Mouse (Mus musculus) kidney, adult 9 months (tissue): ENCODE results near the gene Rufy3.

ENCODE experiments used
- DNase-seq: peaks from one replicate; pipeline ENCODE4 v3.0.0; 2022

The Rufy3 gene

DNA sequence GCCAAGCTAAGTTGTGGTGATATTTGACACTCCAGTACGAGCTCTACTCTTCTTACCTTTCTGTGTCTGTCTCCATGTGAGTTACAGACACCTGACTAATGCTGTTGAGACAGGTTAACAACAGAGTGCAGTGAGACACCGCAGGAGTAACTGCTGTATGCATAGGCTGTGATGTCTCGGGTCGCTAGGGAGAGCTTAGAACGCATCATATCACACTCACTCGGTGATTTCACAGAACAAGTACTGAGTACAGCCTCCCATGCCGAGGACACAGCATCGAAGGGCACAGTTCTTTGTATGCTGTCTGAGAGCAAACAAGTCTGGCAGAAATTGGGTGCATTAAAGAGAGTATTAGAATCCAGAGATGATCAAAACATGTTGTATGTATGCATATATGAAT, 65.1 kb downstream of the Rufy3 start:
- DNase-seq = no peak

DNA sequence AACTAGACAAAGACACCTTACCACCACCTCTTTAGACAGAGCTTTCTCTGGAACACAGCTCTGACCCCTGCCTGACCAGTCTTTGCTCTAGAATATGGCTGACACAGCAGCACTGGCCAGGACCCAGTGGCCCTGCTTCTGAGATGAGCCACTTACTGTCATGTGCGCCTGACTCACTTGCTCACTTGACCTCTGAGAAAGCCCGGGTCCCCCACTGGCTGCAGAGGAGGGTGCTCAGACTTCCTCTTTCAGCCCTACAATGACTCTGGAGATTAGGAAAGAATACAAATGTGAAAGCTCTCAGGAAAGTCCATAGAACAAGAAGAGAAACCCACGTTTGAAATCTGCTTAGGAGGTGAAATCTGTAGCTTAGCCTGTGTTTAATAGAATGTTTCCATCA, 66.0 kb downstream of the Rufy3 start:
- peak; percentile 61 for DNase-seq

DNA sequence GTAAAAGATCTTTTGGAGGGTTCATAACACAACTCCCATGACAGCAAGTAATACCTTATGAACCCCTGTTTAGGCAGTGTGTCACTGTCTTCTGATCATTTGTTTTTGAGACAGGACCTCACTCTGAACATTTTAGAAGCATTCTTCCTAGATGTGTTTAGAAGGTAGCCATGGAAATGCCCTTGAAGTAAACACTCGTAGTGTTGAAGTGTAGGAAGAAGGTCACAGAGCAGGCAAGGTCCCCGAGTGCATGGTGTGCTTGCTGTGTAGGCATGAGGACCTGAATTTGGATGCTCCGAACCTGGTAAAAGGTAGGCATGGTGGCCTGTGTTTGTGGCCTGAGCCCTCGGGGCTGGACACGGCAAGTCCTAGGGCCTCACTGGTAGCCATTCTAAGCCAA, 66.7 kb downstream of the Rufy3 start:
- DNase-seq = no peak

DNA sequence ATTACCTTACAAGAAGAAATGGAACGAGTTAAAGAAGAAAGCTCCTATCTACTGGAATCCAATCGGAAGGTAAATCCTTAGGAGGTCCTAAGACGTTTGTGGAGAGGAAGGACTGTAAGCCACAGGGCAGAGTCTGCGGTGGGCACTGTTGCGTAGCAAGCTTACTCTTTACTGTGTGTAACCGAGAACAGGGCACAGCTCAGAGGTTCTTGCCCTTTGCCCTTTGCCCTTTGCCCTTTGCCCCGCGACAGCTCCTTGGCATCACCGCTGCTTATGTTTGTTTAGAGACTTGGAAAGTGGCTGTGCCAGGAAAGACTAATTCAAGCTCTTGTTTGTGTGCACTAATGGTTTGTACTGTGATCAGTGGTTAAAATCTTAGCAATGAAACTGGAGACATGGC, 67.6 kb downstream of the Rufy3 start:
- DNase-seq = peak; percentile 95

DNA sequence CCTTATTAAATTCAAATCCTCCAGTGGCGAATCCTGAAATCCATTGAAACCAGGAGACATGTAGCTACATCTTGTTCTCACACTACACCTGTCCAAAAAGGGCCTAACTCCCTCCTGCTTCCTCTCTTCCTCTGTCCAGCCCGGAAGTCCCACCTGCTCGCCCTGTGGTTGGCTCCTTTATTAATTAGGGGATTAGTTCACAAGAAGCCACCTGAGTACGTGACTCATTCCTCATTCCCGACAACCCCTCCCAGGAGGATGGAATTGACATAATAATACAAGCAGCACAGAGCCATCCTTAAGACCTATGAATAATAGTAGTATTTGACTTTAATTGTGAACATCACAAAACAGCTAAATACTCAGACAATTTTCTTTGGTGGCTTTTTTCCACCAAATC, 69.2 kb downstream of the Rufy3 start:
- no peak for DNase-seq

- DNase-seq = peak; percentile 59
Measured at GRCm38 (mm10) chr5:88642786-88643185, 77.9 kb downstream of the Rufy3 start.

GRCm38 (mm10) chr5:88643491-88643890, 78.7 kb downstream of the Rufy3 start:
- DNase-seq = peak; percentile 49

GRCm38 (mm10) chr5:88644901-88645300, 80.1 kb downstream of the Rufy3 start:
- peak; percentile 39 for DNase-seq

GRCm38 (mm10) chr5:88645405-88645804, 80.6 kb downstream of the Rufy3 start:
- DNase-seq = peak; percentile 87

DNA sequence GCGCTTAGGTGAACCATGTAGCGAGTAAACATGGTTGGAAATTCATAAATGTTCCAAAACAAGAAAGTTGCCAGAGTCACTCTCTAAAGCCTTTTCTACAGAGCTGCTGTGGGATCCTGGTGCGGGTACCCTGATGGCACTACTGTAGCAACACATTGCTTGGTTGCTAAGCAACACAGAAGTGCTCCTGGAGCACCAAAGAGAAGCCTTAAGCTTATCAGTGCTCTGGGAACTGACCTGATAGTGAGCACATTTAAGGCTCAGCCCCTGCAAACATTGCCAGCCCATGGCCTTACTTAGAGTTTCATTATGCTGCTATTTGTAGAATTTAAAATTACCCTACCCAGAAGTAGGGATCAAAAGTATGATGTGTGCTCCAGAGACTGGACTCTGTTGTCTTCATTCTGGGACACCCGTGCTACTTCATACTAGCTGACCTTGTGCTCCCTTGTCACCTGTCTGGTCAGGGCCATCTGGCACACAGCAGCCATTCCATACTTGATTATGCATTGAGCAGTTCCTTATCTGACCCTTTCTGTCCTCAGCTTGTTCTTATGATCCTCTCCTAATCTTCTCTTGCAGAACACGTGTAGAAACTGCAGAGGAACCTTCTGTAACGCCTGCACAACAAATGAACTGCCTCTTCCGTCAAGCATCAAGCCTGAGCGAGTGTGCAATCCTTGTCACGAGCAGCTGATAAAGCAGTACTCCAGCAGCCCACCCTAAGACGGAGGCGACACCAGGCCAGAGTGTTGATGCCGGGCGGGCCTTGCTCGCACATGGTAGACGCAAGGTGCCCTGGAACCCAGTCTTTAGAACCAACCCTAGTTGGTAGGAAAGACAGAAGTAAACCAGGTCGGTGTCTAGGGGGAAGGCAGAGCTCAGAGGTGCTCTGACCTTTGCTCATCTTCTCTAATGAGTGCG, 84.7 kb downstream of the Rufy3 start:
- DNase-seq = no peak

DNA sequence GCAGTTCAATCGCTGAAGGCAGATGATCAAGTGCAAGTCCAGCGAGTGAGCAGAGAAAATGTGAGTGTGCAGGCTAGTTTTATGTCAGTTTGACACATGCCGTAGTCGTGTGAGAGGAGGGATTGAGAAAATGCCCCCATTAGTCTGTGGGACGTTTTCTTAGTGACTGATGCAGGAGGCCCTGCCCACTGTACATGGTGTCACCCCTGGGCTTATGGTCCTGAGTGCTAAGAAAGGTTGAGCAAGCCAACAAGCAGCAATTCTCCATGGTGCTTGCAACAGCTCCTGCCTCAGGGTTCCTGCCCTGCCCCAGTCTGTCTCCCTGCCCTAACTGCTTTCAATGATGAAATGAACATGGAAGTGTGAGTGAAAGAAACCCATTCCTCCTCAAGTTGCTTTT, 87.7 kb downstream of the Rufy3 start:
- no peak for DNase-seq

- no peak for DNase-seq
Measured at GRCm38 (mm10) chr5:88657868-88658267, 93.0 kb downstream of the Rufy3 start.

- DNase-seq = no peak
Measured at GRCm38 (mm10) chr5:88663151-88663550, 98.3 kb downstream of the Rufy3 start.

DNA sequence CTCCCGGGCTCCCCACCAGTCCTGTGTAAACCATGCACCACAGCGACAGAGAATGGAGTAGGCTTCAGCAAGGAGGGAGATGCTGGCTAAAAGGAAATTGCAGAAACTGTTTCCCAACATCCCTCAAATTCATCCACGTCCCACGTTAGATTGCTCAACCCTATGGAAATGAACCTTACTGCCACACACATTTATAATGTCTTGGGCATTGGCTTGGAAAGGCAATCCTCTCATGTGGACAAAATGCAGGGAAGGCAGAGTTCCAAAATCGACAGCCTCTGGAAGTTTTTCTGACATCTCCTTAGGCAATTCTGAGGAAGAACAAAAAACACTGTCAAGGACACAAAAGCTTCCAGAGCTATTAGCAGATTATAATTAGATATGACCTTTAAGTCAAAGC, 99.0 kb downstream of the Rufy3 start:
- no peak for DNase-seq

GRCm38 (mm10) chr5:88674703-88675442, 110.0 kb downstream of the Rufy3 start:
- DNase-seq = peak; percentile 68

DNA sequence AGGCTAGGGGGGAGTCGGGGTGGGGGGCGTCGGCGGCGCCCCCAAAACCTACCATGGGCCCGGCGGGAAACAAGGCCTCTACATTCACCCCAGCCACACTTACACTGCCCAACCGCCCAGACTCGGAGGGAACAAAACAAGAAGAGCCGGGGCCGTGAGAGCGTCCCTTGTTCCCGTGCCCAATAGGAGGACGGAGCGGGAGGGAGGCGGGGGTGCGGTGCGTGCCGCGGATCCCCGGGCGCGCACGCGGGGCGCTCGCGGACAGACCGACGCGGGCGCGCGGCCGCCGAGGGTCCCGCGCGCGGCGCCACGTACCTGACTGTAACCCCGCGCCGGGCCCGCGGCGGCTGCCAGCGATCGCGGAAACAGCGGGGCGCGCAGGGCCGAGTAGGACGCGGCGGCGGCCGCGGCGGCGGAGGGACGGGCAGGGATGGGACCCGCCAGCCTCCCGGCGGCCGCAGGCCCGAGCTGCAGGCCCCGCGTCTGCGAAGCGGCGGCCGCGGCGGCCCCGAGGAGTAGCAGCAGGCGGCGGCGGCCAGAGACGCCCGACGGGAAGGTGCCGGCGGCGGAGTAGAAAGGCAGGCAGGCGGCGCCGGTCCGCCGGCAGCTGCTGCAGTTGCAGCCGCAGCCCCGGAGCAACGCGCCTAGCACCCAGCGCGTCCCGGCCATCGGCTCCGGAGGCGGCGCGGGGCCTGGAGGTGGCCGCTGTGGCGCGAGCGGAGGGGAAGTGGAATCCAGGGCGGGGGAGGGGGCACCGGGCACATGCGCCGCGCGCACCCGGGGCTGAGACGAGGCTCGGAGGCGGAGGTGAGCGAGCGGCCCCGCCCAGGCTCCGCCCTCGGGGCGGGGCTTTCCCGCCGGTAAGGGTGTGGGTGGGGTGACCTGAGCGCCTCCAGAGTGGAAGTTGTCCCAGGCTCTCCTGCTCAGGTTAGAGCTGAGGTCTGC, 110.9 kb downstream of the Rufy3 start, which contains the start of gene Grsf1:
Gene Grsf1, minus strand, starts transcription at position 729 of the 945 bp plus-strand sequence.
- peak; percentile 96 for DNase-seq

GRCm38 (mm10) chr5:88678929-88679328, 114.1 kb downstream of the Rufy3 start:
- no peak for DNase-seq

- DNase-seq = no peak
Measured at GRCm38 (mm10) chr5:88679341-88679740, 114.5 kb downstream of the Rufy3 start.

GRCm38 (mm10) chr5:88680567-88680966, 115.7 kb downstream of the Rufy3 start:
- DNase-seq = no peak

- no peak for DNase-seq
Measured at GRCm38 (mm10) chr5:88683706-88684105, 118.9 kb downstream of the Rufy3 start.

GRCm38 (mm10) chr5:88684226-88684625, 119.4 kb downstream of the Rufy3 start:
- DNase-seq = no peak

DNA sequence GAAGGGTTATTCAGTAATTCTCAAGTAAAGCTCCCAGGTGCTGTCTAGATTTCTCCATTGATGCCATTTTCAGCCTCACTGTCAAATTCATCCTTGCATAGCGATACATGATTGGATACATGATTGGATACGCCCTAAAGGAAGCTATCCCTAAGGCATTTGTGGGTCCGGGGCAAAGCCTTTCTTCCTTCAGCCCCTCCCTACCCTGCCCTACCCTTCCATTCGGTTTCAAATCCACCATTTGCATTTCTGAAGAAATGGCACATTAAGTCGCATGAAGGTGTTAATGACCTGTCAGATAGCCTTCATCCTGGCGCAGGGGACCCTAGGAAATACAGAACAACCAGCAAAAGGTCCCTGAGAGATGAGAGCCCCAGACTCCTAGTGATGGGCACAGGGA, 120.5 kb downstream of the Rufy3 start:
- no peak for DNase-seq
